Mouse (Mus musculus) neural tube, embryonic 15.5 days (tissue): ENCODE data around the gene Tsen54. TPM values are rescaled to one million over a fixed set of nuclear protein-coding genes. Genes with fewer than 3 reads are reported as not detected.

Source experiments
- ATAC-seq: fragments of 200-750 bp; cut with Nextera tagmentation; 2 replicates; pipeline ENCODE4 v1.8.0; 2017; ENCODE audit warnings: mild to moderate bottlenecking, moderate TSS enrichment, moderate library complexity; ENCODE audit not compliant: low FRiP score
- H3K27ac ChIP-seq: fragments of 300-500 bp; sonication (generic); replicated peaks from 2 replicates; pipeline ENCODE4 v1.5.1; 2015; ENCODE audit warnings: mild to moderate bottlenecking, inconsistent platforms
- H3K27me3 ChIP-seq: fragments of 300-500 bp; sonication (generic); replicated peaks from 2 replicates; pipeline ENCODE4 v1.6.1; 2015; ENCODE audit warnings: inconsistent platforms
- H3K36me3 ChIP-seq: fragments of 300-500 bp; sonication (generic); 2 replicates; pipeline ENCODE4 v1.6.1; 2015; ENCODE audit warnings: inconsistent platforms
- H3K4me1 ChIP-seq: fragments of 300-500 bp; sonication (generic); 2 replicates; pipeline ENCODE4 v1.6.1; 2015; ENCODE audit warnings: inconsistent platforms
- H3K4me2 ChIP-seq: fragments of 300-500 bp; sonication (generic); 2 replicates; pipeline ENCODE4 v1.6.1; 2015; ENCODE audit warnings: inconsistent platforms, mild to moderate bottlenecking, moderate library complexity
- H3K4me3 ChIP-seq: fragments of 300-500 bp; sonication (generic); replicated peaks from 2 replicates; pipeline ENCODE4 v1.5.1; 2015; ENCODE audit warnings: mild to moderate bottlenecking, inconsistent platforms
- H3K9ac ChIP-seq: fragments of 300-500 bp; sonication (generic); replicated peaks from 2 replicates; pipeline ENCODE4 v1.6.1; 2015; ENCODE audit warnings: mild to moderate bottlenecking, inconsistent platforms
- H3K9me3 ChIP-seq: fragments of 300-500 bp; sonication (generic); replicated peaks from 2 replicates; pipeline ENCODE4 v1.6.1; 2016; ENCODE audit warnings: inconsistent platforms
- WGBS: fragments of 180-500 bp; shearing (Covaris S2); methylation state at CpG from one replicate; pipeline ENCODE4 v1.1.7; 2015; ENCODE audit warnings: mixed read lengths; 5-methylcytosine and 5-hydroxymethylcytosine counted together
- polyA plus RNA-seq: library from polyadenylated mRNA; unstranded; fragments of >200 nt; fragmentation: Nextera tagmentation; extraction: Ambion mirVana; gene quantifications from 2 replicates; pipeline ENCODE4 v1.2.1, GENCODE M21; 2015

The Tsen54 gene
- 22.0 and 23.7 TPM in 2 replicates for polyA plus RNA-seq

GRCm38 (mm10) chr11:115814605-115815450 is at the start of gene Tsen54:
Gene Tsen54 (plus strand): TSS chr11:115814724.
- Histone ChIP-seq H3K27ac (peak within 1 kb of the TSS; percentile 76), H3K36me3 (peaks cover 20% of the 10 kb centered on the region), H3K4me2 (peak within 1 kb of the TSS; percentile 96), H3K9me3 (no peaks in the 10 kb centered on the region), H3K4me1 (peaks cover 51% of the 10 kb centered on the region), H3K9ac (peak within 1 kb of the TSS; percentile 85), H3K4me3 (peak within 1 kb of the TSS; percentile 84), H3K27me3 (no peaks in the 10 kb centered on the region)
- WGBS: under 1% methylated on average over 80 of the region's 84 CpGs
- ATAC-seq: peak; percentile 74

GRCm38 (mm10) chr11:115765103-115765606 is 49.4 kb upstream of the Tsen54 start, which contains the start of gene Tmem94:
Gene Tmem94 (plus strand): TSS chr11:115765433.
- ATAC-seq: peak; percentile 96
- peak within 1 kb of the TSS; percentile 97 for H3K9ac ChIP-seq
- H3K9me3 ChIP-seq: no peaks in the 10 kb centered on the region
- H3K27me3 ChIP-seq: no peaks in the 10 kb centered on the region
- peak within 1 kb of the TSS; percentile 94 for H3K27ac ChIP-seq
- peak within 1 kb of the TSS; percentile 91 for H3K4me3 ChIP-seq
- H3K4me2 ChIP-seq: peak within 1 kb of the TSS; percentile 80
- peaks cover 35% of the 10 kb centered on the region for H3K4me1 ChIP-seq
- WGBS: under 1% methylated on average over 32 of the region's 32 CpGs
- H3K36me3 ChIP-seq: no peaks in the 10 kb centered on the region

- Histone ChIP-seq H3K9ac (peak overlapping the region; percentile 97), H3K4me2 (peak overlapping the region; percentile 80), H3K9me3 (no peaks in the 10 kb centered on the region), H3K4me1 (peaks cover 37% of the 10 kb centered on the region), H3K4me3 (peak overlapping the region; percentile 91), H3K36me3 (no peaks in the 10 kb centered on the region), H3K27me3 (no peaks in the 10 kb centered on the region), H3K27ac (peak overlapping the region; percentile 94)
- under 1% methylated on average over 34 of the region's 34 CpGs for WGBS
- ATAC-seq: peak; percentile 83
Observed at GRCm38 (mm10) chr11:115765607-115766141, 48.9 kb upstream of the Tsen54 start.

GRCm38 (mm10) chr11:115766356-115766943 is 48.1 kb upstream of the Tsen54 start:
- no peaks in the 10 kb centered on the region for H3K9me3 ChIP-seq
- no peak for ATAC-seq
- WGBS: 33% methylated on average over 13 of the region's 13 CpGs
- no peaks in the 10 kb centered on the region for H3K27me3 ChIP-seq
- H3K4me1 ChIP-seq: peaks cover 37% of the 10 kb centered on the region
- peak overlapping the region; percentile 97 for H3K9ac ChIP-seq
- H3K27ac ChIP-seq: peak overlapping the region; percentile 94
- H3K4me2 ChIP-seq: peak overlapping the region; percentile 80
- peak overlapping the region; percentile 91 for H3K4me3 ChIP-seq
- no peaks in the 10 kb centered on the region for H3K36me3 ChIP-seq

DNA sequence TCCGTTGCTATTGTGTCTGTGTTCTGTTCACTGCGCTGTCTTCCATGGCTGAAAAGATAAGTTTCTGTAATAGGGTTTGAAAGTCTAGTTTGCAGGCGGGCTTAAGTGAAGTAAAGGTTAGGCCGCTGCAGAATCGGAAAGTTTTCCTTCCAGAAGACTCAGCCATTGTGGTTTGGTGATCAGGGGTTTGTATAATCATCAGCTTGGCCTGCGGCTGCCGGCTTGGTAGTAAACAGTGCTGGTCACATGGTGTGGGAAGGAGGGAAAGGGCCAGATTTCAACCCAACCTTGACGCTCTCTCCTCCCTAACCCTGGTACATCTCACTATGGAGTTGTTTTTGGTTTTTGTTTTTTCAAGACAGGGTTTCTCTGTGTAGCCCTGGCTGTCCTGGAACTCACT is 47.5 kb upstream of the Tsen54 start:
- 91% methylated on average over 8 of the region's 8 CpGs for WGBS
- peak overlapping the region; percentile 91; the same call in 1 of the 2 replicates for H3K4me3 ChIP-seq
- no peak overlapping the region for H3K9ac ChIP-seq
- no peaks in the 10 kb centered on the region for H3K36me3 ChIP-seq
- H3K4me2 ChIP-seq: peak overlapping the region; percentile 80
- no peaks in the 10 kb centered on the region for H3K27me3 ChIP-seq
- no peaks in the 10 kb centered on the region for H3K9me3 ChIP-seq
- peaks cover 37% of the 10 kb centered on the region for H3K4me1 ChIP-seq
- no peak for ATAC-seq
- peak overlapping the region; percentile 94 for H3K27ac ChIP-seq

DNA sequence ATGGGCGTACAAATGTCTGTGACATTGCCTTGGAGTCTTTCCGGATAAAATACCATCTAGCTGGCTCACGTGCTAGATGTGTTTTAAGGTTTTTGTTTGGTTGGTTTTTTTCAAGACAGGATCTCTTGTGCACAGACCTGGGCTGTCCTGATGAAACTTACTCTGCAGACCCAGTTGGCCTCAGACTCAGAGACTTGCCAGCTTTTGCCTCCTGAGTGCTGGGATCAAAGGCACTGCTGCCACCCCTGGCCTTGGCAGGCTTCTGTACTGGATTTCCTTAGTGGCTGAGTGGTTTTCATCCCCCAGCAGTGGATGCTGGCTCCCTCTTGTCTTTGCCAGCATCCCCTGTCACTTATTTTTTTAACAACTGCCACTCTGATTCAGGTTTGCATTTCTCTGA is 45.6 kb upstream of the Tsen54 start:
- Histone ChIP-seq H3K4me1 (peaks cover 37% of the 10 kb centered on the region), H3K36me3 (no peaks in the 10 kb centered on the region), H3K27ac (peak overlapping the region; percentile 45), H3K4me2 (no peak overlapping the region), H3K4me3 (no peak overlapping the region), H3K9ac (no peak overlapping the region), H3K9me3 (no peaks in the 10 kb centered on the region), H3K27me3 (no peaks in the 10 kb centered on the region)
- 86% methylated on average over 3 of the region's 3 CpGs for WGBS
- ATAC-seq: no peak

GRCm38 (mm10) chr11:115774653-115775052 is 39.9 kb upstream of the Tsen54 start:
- ATAC-seq: no peak
- 79% methylated on average over 4 of the region's 4 CpGs for WGBS
- H3K9ac ChIP-seq: no peak overlapping the region
- no peak overlapping the region for H3K4me2 ChIP-seq
- H3K9me3 ChIP-seq: no peaks in the 10 kb centered on the region
- no peak overlapping the region for H3K27ac ChIP-seq
- H3K27me3 ChIP-seq: no peaks in the 10 kb centered on the region
- H3K4me3 ChIP-seq: no peak overlapping the region
- H3K36me3 ChIP-seq: no peaks in the 10 kb centered on the region
- H3K4me1 ChIP-seq: peaks cover 41% of the 10 kb centered on the region

- no peaks in the 10 kb centered on the region for H3K27me3 ChIP-seq
- peak overlapping the region; percentile 54; the same call in 1 of the 2 replicates for H3K27ac ChIP-seq
- H3K4me1 ChIP-seq: peaks cover 48% of the 10 kb centered on the region
- no peak for ATAC-seq
- peak overlapping the region; percentile 22 for H3K4me2 ChIP-seq
- H3K4me3 ChIP-seq: no peak overlapping the region
- H3K9ac ChIP-seq: no peak overlapping the region; the same call in 1 of the 2 replicates
- 31% methylated on average over 18 of the region's 18 CpGs for WGBS
- H3K9me3 ChIP-seq: no peaks in the 10 kb centered on the region
- H3K36me3 ChIP-seq: no peaks in the 10 kb centered on the region
Observed at GRCm38 (mm10) chr11:115775821-115776665, 38.5 kb upstream of the Tsen54 start.

- H3K9me3 ChIP-seq: no peaks in the 10 kb centered on the region
- no peak for ATAC-seq
- no peaks in the 10 kb centered on the region for H3K36me3 ChIP-seq
- H3K4me2 ChIP-seq: no peak overlapping the region
- H3K27ac ChIP-seq: no peak overlapping the region
- 70% methylated on average over 9 of the region's 9 CpGs for WGBS
- H3K9ac ChIP-seq: no peak overlapping the region
- H3K4me3 ChIP-seq: no peak overlapping the region
- H3K4me1 ChIP-seq: peaks cover 57% of the 10 kb centered on the region
- no peaks in the 10 kb centered on the region for H3K27me3 ChIP-seq
Observed at GRCm38 (mm10) chr11:115776954-115777353, 37.6 kb upstream of the Tsen54 start.

- 86% methylated on average over 17 of the region's 17 CpGs for WGBS
- no peak overlapping the region for H3K4me3 ChIP-seq
- H3K9me3 ChIP-seq: no peaks in the 10 kb centered on the region
- ATAC-seq: no peak
- H3K27me3 ChIP-seq: no peaks in the 10 kb centered on the region
- no peak overlapping the region for H3K9ac ChIP-seq
- H3K4me2 ChIP-seq: no peak overlapping the region
- peaks cover 65% of the 10 kb centered on the region for H3K4me1 ChIP-seq
- no peaks in the 10 kb centered on the region for H3K36me3 ChIP-seq
- H3K27ac ChIP-seq: no peak overlapping the region
Observed at GRCm38 (mm10) chr11:115777487-115778335, 36.8 kb upstream of the Tsen54 start.
